Mouse (Mus musculus) liver, embryonic 15.5 days (tissue): ENCODE results near the gene Zbtb45. TPM values are rescaled to one million over a fixed set of nuclear protein-coding genes. Genes with fewer than 3 reads are reported as not detected.

Experiments used
- ATAC-seq: fragments of 200-750 bp; cut with Nextera tagmentation; 2 replicates; pipeline ENCODE4 v1.8.0; 2017; ENCODE audit warnings: moderate number of reproducible peaks, mild to moderate bottlenecking, moderate library complexity; ENCODE audit not compliant: insufficient read depth
- H3K27ac ChIP-seq: fragments of 300-500 bp; sonication (generic); replicated peaks from 2 replicates; pipeline ENCODE4 v1.5.1; 2015; ENCODE audit warnings: mild to moderate bottlenecking, inconsistent platforms
- H3K27me3 ChIP-seq: fragments of 300-500 bp; sonication (generic); 2 replicates; pipeline ENCODE4 v1.6.1; 2015; ENCODE audit warnings: mild to moderate bottlenecking, inconsistent platforms
- H3K36me3 ChIP-seq: fragments of 300-500 bp; sonication (generic); replicated peaks from 2 replicates; pipeline ENCODE4 v1.6.1; 2015; ENCODE audit warnings: moderate library complexity, mild to moderate bottlenecking, inconsistent platforms
- H3K4me1 ChIP-seq: fragments of 300-500 bp; sonication (generic); replicated peaks from 2 replicates; pipeline ENCODE4 v1.6.1; 2015; ENCODE audit warnings: inconsistent platforms
- H3K4me2 ChIP-seq: fragments of 300-500 bp; sonication (generic); 2 replicates; pipeline ENCODE4 v1.6.1; 2015; ENCODE audit warnings: moderate library complexity, mild to moderate bottlenecking, inconsistent platforms
- H3K4me3 ChIP-seq: fragments of 300-500 bp; sonication (generic); replicated peaks from 2 replicates; pipeline ENCODE4 v1.5.1; 2015; ENCODE audit warnings: mild to moderate bottlenecking, inconsistent platforms
- H3K9ac ChIP-seq: fragments of 300-500 bp; sonication (generic); 2 replicates; pipeline ENCODE4 v1.6.1; 2015; ENCODE audit warnings: moderate library complexity, mild to moderate bottlenecking, inconsistent platforms
- H3K9me3 ChIP-seq: fragments of 300-500 bp; sonication (generic); replicated peaks from 2 replicates; pipeline ENCODE4 v1.6.1; 2016; ENCODE audit warnings: inconsistent platforms
- WGBS: fragments of 180-500 bp; shearing (Covaris S2); methylation state at CpG from one replicate; pipeline ENCODE4 v1.1.7; 2015; ENCODE audit warnings: mixed read lengths; ENCODE audit not compliant: insufficient replicate concordance; 5-methylcytosine and 5-hydroxymethylcytosine counted together
- polyA plus RNA-seq: library from polyadenylated mRNA; unstranded; fragments of >200 nt; fragmentation: Nextera tagmentation; extraction: Ambion mirVana; gene quantifications from 2 replicates; pipeline ENCODE4 v1.2.1, GENCODE M21; 2015

Gene Zbtb45
- polyA plus RNA-seq, 1 experiment from 2014 or later, result 11.8 TPM

DNA sequence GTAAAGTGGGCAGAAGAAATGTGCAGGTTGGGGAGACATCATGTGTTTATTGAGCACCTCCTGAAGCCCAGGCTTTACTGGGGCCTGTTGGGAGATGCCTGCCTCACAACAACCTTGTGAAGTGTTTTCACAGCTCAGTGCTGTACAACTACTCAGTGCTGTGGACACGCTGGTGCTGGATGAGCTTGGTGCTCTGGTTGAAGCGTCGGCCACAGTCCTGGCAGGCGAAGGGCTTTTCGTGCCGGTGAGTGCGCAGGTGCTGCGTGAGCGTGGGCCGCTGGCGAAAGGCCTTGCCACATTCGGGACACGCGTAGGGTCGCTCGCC is 33.2 kb upstream of the Zbtb45 start:
- peak overlapping the region; percentile 44; the same call in 1 of the 2 replicates for H3K4me3 ChIP-seq
- H3K9ac ChIP-seq, result no peak overlapping the region
- H3K27ac ChIP-seq, result no peak overlapping the region
- ATAC-seq, result no peak
- 45% methylated on average over 16 of the region's 16 CpGs for WGBS
- no peaks in the 10 kb centered on the region for H3K36me3 ChIP-seq
- H3K4me1 ChIP-seq, result peaks cover 39% of the 10 kb centered on the region
- peak overlapping the region; percentile 72 for H3K4me2 ChIP-seq
- peaks cover 51% of the 10 kb centered on the region for H3K27me3 ChIP-seq
- H3K9me3 ChIP-seq, result no peaks in the 10 kb centered on the region

DNA sequence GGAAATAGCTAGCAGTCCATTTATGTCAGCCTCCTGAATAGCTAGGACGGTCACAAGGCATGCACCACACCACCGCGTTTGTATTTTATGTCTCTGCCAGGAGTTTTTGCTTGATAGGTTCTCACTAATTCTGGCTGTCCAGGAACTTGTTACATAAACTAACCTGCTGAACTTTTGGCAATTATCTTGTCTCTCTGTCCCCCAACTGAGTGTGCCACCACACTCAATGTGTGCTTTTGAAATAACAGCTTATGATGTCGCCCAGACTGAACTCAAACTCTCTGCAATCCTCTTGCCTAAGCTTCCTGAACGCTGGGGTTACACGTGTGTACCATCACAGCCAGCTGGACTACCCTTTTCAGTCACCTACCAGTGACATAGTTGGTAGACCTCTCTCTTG is 32.7 kb upstream of the Zbtb45 start:
- ATAC-seq, result no peak
- WGBS, result 59% methylated on average over 6 of the region's 6 CpGs

DNA sequence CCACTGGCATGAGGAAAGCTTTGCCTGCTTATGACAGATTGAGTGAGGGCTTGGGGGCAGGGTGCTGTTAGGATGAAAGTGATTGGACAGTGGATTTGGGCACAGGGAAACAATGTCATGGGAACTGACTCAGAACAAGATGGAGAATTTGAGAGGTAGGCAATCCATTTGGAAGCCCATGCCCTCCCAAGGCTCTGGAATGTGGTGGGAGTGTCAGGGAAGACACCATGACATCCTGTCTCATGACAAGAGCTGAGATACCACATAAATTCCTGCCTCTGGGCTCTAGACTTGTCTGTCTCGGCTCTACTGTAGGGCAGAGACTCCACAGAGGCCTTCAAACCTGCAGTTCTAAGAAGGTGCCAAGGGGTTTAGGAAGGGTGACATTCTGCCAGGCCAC is 31.4 kb upstream of the Zbtb45 start:
- H3K36me3 ChIP-seq, result peaks cover 3% of the 10 kb centered on the region
- no peaks in the 10 kb centered on the region for H3K9me3 ChIP-seq
- WGBS, result 55% methylated on average over 1 of the region's 1 CpGs
- H3K4me2 ChIP-seq, result no peak overlapping the region
- no peak overlapping the region for H3K9ac ChIP-seq
- peaks cover 51% of the 10 kb centered on the region for H3K27me3 ChIP-seq
- no peak overlapping the region for H3K27ac ChIP-seq
- no peak for ATAC-seq
- H3K4me1 ChIP-seq, result peaks cover 48% of the 10 kb centered on the region
- H3K4me3 ChIP-seq, result no peak overlapping the region

More for the DNA sequence above, 32.7 kb upstream of the Zbtb45 start:
- H3K4me3 ChIP-seq, result no peak overlapping the region
- H3K4me1 ChIP-seq, result peaks cover 39% of the 10 kb centered on the region
- no peak overlapping the region for H3K27ac ChIP-seq
- H3K9ac ChIP-seq, result no peak overlapping the region
- H3K36me3 ChIP-seq, result no peaks in the 10 kb centered on the region
- H3K4me2 ChIP-seq, result no peak overlapping the region
- H3K27me3 ChIP-seq, result peaks cover 51% of the 10 kb centered on the region
- no peaks in the 10 kb centered on the region for H3K9me3 ChIP-seq

DNA sequence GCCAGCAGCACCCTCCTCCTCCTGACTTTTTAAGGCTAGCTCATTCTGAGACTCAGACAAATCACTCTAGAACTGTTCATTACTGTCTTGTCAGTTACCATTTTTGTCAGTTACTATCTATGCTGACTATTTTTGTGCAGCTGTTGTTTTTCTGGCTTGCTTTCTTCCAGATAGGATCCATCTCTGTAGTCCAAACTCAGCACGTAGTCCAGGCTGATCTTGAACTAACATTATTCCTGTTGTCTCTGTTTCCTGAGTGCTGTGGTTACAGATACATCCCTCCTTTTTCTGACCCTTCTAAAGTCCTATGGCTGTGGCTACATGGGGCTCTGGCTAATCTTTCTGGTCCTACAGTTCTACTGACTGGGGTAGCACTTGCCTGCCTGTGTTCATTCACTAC is 29.3 kb upstream of the Zbtb45 start:
- Histone ChIP-seq H3K9ac (peak overlapping the region; percentile 98), H3K4me1 (peaks cover 59% of the 10 kb centered on the region), H3K36me3 (peaks cover 18% of the 10 kb centered on the region)

DNA sequence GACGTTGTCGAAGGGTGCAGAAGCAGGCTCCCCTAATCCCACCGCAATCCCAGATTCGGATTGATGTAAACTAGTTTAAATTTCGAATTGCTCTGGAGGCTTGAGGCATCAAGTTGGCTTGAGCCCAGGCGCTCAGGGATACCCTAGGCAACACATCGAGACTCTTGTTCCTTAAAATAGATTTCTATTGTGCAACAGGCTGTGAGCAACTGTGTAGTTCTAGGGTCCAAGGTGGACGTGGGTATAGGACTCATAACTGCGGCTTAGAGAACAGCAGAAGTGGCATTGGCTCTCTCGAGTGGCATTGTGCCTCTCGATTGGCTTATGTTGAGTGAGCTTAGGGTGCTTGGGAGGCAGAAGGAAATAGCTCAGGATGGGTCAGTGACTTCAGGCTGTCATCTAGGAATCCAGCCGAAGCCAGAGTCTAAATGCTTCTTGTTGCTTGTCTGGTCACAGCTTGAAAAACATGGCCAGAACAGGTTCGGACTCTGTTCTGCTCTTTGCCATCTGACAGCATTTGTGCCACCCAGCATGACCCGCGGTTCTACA is 28.9 kb upstream of the Zbtb45 start:
- Histone ChIP-seq H3K27me3 (peaks cover 29% of the 10 kb centered on the region), H3K27ac (peak overlapping the region; percentile 98), H3K4me1 (peaks cover 58% of the 10 kb centered on the region), H3K36me3 (peaks cover 19% of the 10 kb centered on the region), H3K4me3 (peak overlapping the region; percentile 87), H3K9ac (peak overlapping the region; percentile 98), H3K9me3 (no peaks in the 10 kb centered on the region), H3K4me2 (peak overlapping the region; percentile 86)
- 12% methylated on average over 15 of the region's 15 CpGs for WGBS
- no peak for ATAC-seq

More for the DNA sequence above, 29.3 kb upstream of the Zbtb45 start:
- Histone ChIP-seq H3K27ac (peak overlapping the region; percentile 98), H3K27me3 (peaks cover 34% of the 10 kb centered on the region), H3K4me2 (peak overlapping the region; percentile 86), H3K4me3 (peak overlapping the region; percentile 87), H3K9me3 (no peaks in the 10 kb centered on the region)
- no peak for ATAC-seq
- 19% methylated on average over 1 of the region's 1 CpGs for WGBS

DNA sequence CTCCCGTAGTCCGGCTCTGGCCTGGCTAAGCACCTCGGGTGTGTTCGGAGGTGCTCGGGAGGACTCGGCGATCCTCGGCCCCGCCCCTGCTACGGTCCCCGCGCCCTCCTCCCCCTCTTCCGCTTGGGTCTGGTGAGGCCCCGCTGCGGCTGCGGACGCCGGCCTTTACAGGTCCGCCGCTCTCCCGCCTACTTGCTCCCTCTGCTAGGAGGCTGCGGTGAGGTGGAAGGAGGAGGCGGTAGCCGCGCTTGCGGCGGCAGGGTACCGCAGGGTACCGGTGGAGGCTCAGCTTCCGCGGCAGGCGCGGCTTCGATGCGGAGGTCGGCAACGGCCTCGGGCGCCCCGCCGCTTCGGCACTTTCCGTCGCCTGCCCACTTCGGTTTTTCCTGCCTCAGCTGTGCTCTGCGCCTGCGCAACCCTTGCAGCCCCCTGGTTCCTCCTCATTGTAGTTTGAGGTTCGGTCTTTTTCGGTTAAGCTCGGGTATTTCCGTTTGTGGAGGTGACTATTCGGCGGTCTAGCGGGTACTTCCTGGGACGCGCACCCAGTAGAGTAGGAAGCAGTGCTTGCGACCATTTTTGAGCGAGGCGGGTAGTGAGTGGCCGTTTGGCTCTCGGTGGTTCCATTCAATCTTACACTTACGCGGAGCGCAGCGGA is 28.2 kb upstream of the Zbtb45 start, which contains the start of gene Ube2m:
Gene Ube2m, minus strand, starts transcription at position 375 of the 655 bp plus-strand sequence.
- Histone ChIP-seq H3K4me3 (peak within 1 kb of the TSS; percentile 87), H3K27ac (peak within 1 kb of the TSS; percentile 98), H3K4me2 (peak within 1 kb of the TSS; percentile 86), H3K27me3 (peaks cover 22% of the 10 kb centered on the region), H3K4me1 (peaks cover 58% of the 10 kb centered on the region), H3K9me3 (no peaks in the 10 kb centered on the region), H3K9ac (peak within 1 kb of the TSS; percentile 98), H3K36me3 (peaks cover 26% of the 10 kb centered on the region)
- WGBS, result under 1% methylated on average over 65 of the region's 65 CpGs
- peak; percentile 90 for ATAC-seq

DNA sequence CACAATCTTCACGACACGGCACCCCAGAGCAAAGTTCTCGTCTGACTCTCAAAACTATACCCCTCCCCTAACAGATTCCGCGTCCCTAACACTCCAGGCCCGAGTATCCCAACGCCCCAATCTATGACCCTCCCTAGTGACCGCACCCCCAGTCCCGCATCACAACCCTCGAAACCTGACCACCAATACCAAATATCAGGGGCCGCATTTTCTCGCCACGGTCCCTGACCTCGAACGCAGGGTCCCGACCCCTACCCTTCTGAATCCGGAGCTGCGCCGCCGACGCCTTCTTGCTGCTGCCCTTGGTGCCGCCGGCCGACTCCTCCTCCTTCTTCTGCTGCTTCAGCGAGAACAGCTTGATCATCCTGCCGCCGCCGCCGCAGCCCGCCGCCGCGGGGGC is 27.5 kb upstream of the Zbtb45 start:
- peak overlapping the region; percentile 86 for H3K4me2 ChIP-seq
- H3K9me3 ChIP-seq, result no peaks in the 10 kb centered on the region
- peak overlapping the region; percentile 98 for H3K9ac ChIP-seq
- H3K4me3 ChIP-seq, result peak overlapping the region; percentile 87
- peaks cover 63% of the 10 kb centered on the region for H3K4me1 ChIP-seq
- H3K27me3 ChIP-seq, result peaks cover 16% of the 10 kb centered on the region
- peaks cover 33% of the 10 kb centered on the region for H3K36me3 ChIP-seq
- whole genome bisulfite sequencing, result under 1% methylated on average over 32 of the region's 33 CpGs
- H3K27ac ChIP-seq, result peak overlapping the region; percentile 98
- peak; percentile 17 for ATAC-seq

DNA sequence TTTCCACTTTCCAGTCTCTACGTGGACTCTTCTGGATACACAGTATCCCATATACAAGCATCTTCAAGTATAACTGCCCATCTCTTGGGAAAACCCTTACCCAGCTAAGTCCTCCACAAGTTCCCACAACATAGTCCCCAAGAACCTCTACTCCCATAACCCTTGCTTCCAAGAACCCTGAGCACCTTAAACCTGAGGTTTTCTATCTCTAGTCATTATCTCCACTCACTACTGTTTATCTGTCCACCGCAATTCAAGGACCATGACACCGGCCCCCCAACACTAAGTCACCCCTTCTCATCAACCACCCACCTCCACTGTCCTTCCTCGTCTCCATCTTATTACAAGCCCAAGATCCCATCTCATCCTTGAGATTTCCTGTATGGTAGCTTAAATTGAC is 27.0 kb upstream of the Zbtb45 start:
- Histone ChIP-seq H3K36me3 (peaks cover 38% of the 10 kb centered on the region), H3K9ac (peak overlapping the region; percentile 98), H3K4me1 (peaks cover 68% of the 10 kb centered on the region), H3K27ac (peak overlapping the region; percentile 98), H3K27me3 (peaks cover 10% of the 10 kb centered on the region), H3K4me3 (peak overlapping the region; percentile 87), H3K9me3 (no peaks in the 10 kb centered on the region), H3K4me2 (peak overlapping the region; percentile 86)
- ATAC-seq, result no peak
- WGBS, result 24% methylated on average over 4 of the region's 4 CpGs

DNA sequence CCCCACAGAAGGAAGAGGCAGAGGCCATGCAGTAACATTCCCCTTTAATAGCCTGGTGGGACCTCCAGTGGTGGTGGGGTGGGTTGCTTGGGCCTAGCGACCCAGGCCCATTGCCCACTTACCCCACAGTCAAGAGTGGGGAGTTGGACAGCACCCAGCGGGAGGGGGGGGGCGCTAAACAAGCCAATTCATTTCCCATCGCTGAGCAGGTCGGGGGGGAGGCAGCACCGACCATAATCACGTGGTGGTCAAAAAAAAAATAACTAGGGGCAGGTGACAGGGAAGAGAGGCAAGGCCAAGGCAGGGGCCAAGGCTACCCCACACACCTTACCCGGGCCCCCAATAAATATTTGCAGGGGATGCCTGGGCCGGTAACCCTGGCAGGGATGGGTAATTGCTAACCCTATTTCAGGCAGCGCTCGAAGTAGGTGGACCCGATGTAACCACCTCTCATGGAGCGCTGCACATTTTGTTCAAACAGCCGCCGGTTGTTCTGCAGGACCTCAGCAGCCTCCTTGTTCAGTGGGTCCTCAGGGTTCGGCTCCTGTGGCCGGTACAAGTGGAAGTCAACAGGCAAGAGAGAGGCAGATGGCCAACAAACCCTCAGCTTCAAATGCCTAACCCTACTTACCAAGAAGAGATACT is 25.5 kb upstream of the Zbtb45 start:
- H3K9me3 ChIP-seq, result no peaks in the 10 kb centered on the region
- peaks cover 53% of the 10 kb centered on the region for H3K36me3 ChIP-seq
- H3K27me3 ChIP-seq, result no peaks in the 10 kb centered on the region
- 81% methylated on average over 17 of the region's 17 CpGs for WGBS
- peak overlapping the region; percentile 80 for H3K4me2 ChIP-seq
- H3K4me3 ChIP-seq, result peak overlapping the region; percentile 78
- no peak for ATAC-seq
- H3K4me1 ChIP-seq, result peaks cover 69% of the 10 kb centered on the region
- H3K27ac ChIP-seq, result peak overlapping the region; percentile 98
- H3K9ac ChIP-seq, result peak overlapping the region; percentile 82

DNA sequence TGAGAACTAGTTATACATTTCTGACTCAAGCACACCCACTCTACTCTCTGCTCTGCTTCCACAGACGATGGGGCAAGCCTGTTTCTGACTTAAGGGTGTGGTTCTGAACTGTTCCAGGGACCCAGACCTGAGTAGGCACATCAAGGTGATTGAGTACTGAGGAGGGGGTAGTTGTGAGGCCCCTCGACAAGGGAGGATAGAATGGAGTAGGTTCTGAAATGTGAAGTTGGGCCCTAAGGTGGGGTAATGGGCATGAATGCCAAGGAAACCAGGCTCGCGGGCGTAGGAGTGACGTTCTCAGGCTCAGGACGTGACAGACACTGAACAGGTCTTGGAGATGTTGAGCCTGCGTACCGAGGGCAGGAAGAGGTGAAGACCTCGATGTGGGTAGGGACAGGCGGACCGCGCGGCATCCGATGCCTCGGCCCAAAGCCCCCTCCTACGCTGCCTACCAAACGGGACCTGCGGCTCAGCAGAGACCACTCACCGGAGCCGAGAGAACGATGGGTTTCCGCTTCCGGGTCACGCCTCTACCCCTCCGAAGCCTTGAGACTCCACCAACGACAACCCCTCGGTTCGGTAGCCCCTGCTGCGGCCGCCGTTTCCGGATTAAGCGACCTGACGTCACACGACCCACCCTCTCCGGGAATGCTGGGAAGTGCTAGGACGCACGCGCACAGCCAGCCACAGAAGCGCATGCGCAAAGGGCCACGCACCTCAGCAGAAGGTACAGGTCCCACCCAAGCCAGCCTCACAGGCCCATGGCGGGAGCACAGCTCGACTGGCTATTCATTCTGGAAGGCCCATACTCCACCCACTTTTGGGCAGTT is 24.5 kb upstream of the Zbtb45 start, which contains the start of gene Chmp2a:
Gene Chmp2a, minus strand, starts transcription at position 660 of the 830 bp plus-strand sequence.
- Histone ChIP-seq H3K9ac (peak within 1 kb of the TSS; percentile 82), H3K4me1 (peaks cover 60% of the 10 kb centered on the region), H3K27ac (peak within 1 kb of the TSS; percentile 98), H3K9me3 (no peaks in the 10 kb centered on the region), H3K4me3 (peak within 1 kb of the TSS; percentile 78), H3K27me3 (no peaks in the 10 kb centered on the region), H3K4me2 (peak within 1 kb of the TSS; percentile 80), H3K36me3 (peaks cover 63% of the 10 kb centered on the region)
- WGBS, result under 1% methylated on average over 45 of the region's 45 CpGs
- ATAC-seq, result peak; percentile 68
